Mouse (Mus musculus) myocyte (in vitro differentiated cells): ENCODE results near the gene Rps6kb2.

Experiments used
- CEBPB ChIP-seq: IDR thresholded peaks from 2 replicates; pipeline ENCODE4 v1.6.1; 2011; ENCODE audit warnings: mild to moderate bottlenecking, moderate library complexity; ENCODE audit not compliant: poor library complexity, insufficient read depth, severe bottlenecking
- E2F4 ChIP-seq: IDR thresholded peaks from one replicate; pipeline ENCODE4 v1.6.1; 2011; ENCODE audit warnings: mild to moderate bottlenecking, control low read depth, moderate library complexity; ENCODE audit not compliant: insufficient read depth
- MAX ChIP-seq: IDR thresholded peaks from one replicate; pipeline ENCODE4 v1.6.1; 2011; ENCODE audit warnings: low read depth, mild to moderate bottlenecking, control low read depth
- MYOD1 ChIP-seq, 3 experiments: IDR thresholded peaks; one replicate each; pipeline ENCODE4 v1.6.1; 2011; ENCODE audit warnings: control low read depth in 2 of 3, low read depth in 2 of 3, mild to moderate bottlenecking in 2 of 3, moderate library complexity in 1 of 3; ENCODE audit not compliant: insufficient read length in 2 of 3, control insufficient read depth in 1 of 3
- POLR2A ChIP-seq: IDR thresholded peaks from one replicate; pipeline ENCODE4 v1.6.1; 2011; ENCODE audit warnings: low read depth, mild to moderate bottlenecking, control low read depth, moderate library complexity; ENCODE audit not compliant: insufficient read length
- POLR2AphosphoS2 ChIP-seq: IDR thresholded peaks from one replicate; pipeline ENCODE4 v1.6.1; 2011; ENCODE audit warnings: low read depth, control low read depth; ENCODE audit not compliant: insufficient read length
- REST ChIP-seq: IDR thresholded peaks from one replicate; pipeline ENCODE4 v1.6.1; 2011; ENCODE audit warnings: mild to moderate bottlenecking, control low read depth, moderate library complexity; ENCODE audit not compliant: insufficient read depth, insufficient read length
- TCF3 ChIP-seq: IDR thresholded peaks from one replicate; pipeline ENCODE4 v1.6.1; 2011; ENCODE audit warnings: low read depth, control low read depth; ENCODE audit not compliant: insufficient read length
- USF1 ChIP-seq: IDR thresholded peaks from one replicate; pipeline ENCODE4 v1.6.1; 2011; ENCODE audit warnings: low read depth, mild to moderate bottlenecking, control low read depth, moderate library complexity

DNA sequence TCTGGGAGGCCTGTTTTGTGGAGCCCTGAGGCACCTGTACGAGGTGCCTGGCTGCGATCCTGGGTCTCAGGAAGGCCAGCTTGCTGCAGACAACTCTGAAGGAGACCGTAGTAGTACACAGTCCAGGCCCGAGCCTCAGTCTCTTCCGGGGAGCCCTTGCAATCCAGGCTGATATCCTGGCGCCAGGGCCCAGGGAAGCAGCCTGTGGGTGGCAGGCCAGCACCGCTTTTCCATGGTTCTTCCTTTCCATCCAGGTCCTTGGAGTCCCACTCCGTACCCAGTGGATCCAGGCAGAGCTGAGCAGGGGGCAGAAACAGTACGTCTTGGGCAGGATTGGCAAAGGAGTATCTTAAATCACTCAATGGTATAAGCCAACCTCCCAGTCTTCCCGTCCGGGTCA, 9.8 kb upstream of the Rps6kb2 start:
- TF ChIP-seq POLR2A (no peak), USF1 (no peak), MAX (no peak), TCF3 (no peak), CEBPB (no peak), POLR2AphosphoS2 (no peak), MYOD1 (IDR thresholded peaks at IDR 0.05; ENCODE audit: control insufficient read depth in 1 of 3, insufficient read length in 2 of 3, low read depth in 2 of 3) (no peak), REST (no peak), E2F4 (no peak)
